Mouse (Mus musculus) liver, embryonic 14.5 days (tissue): ENCODE results near the gene As3mt. TPM values are rescaled to one million over a fixed set of nuclear protein-coding genes. Genes with fewer than 3 reads are reported as not detected.
A peak's percentile ranks its signal among the peaks of the same experiment; 100 is the strongest.

Experiments used
- ATAC-seq: fragments of 200-750 bp; cut with Nextera tagmentation; 2 replicates; pipeline ENCODE4 v1.8.0; 2017; ENCODE audit warnings: moderate number of reproducible peaks, mild to moderate bottlenecking, moderate library complexity; ENCODE audit not compliant: insufficient read depth
- DNase-seq, 3 experiments: peaks; one replicate each; pipeline ENCODE4 v3.0.0-alpha.2; 2012 to 2013; ENCODE audit warnings: low read depth in 3 of 3, low spot score in 3 of 3
- H3K27ac ChIP-seq: fragments of 300-500 bp; sonication (generic); 2 replicates; pipeline ENCODE4 v1.5.1; 2014; ENCODE audit warnings: moderate library complexity, mild to moderate bottlenecking, control low read depth, inconsistent platforms
- H3K27me3 ChIP-seq: fragments of 300-500 bp; sonication (generic); 2 replicates; pipeline ENCODE4 v1.6.1; 2014; ENCODE audit warnings: mild to moderate bottlenecking, low read length, moderate library complexity; ENCODE audit not compliant: control insufficient read depth, insufficient read depth
- H3K36me3 ChIP-seq: fragments of 300-500 bp; sonication (generic); replicated peaks from 2 replicates; pipeline ENCODE4 v1.6.1; 2014; ENCODE audit warnings: low read depth; ENCODE audit not compliant: control insufficient read depth, insufficient read depth
- H3K4me1 ChIP-seq, 2 experiments: fragments of 200-500 bp in 1 of 2; fragments of 300-500 bp in 1 of 2; sonication (generic) in 1 of 2; replicated peaks; 2 replicates each; pipeline ENCODE4 v1.6.1; 2012 to 2014; ENCODE audit warnings: antibody characterized with exemption in 1 of 2, inconsistent platforms in 1 of 2, low read length in 1 of 2; ENCODE audit not compliant: control insufficient read depth in 2 of 2, insufficient read depth in 2 of 2
- H3K4me2 ChIP-seq: fragments of 300-500 bp; sonication (generic); 2 replicates; pipeline ENCODE4 v1.6.1; 2014; ENCODE audit warnings: low read depth, mild to moderate bottlenecking, control low read depth, moderate library complexity
- H3K4me3 ChIP-seq, 2 experiments: fragments of 200-500 bp in 1 of 2; fragments of 300-500 bp in 1 of 2; sonication (generic) in 1 of 2; 2 replicates each; pipeline ENCODE4 v1.5.1; 2012 to 2014; ENCODE audit warnings: low read depth in 2 of 2, low read length in 2 of 2, mild to moderate bottlenecking in 2 of 2, control low read depth in 1 of 2, inconsistent platforms in 1 of 2, moderate library complexity in 1 of 2; ENCODE audit not compliant: insufficient read depth in 1 of 2
- H3K9ac ChIP-seq: fragments of 300-500 bp; sonication (generic); replicated peaks from 2 replicates; pipeline ENCODE4 v1.6.1; 2014; ENCODE audit warnings: mild to moderate bottlenecking, control low read depth, moderate library complexity
- H3K9me3 ChIP-seq: fragments of 300-500 bp; sonication (generic); 2 replicates; pipeline ENCODE4 v1.6.1; 2016; ENCODE audit warnings: low read length, mixed read lengths; ENCODE audit not compliant: control insufficient read depth
- CTCF ChIP-seq: IDR thresholded peaks from 2 replicates; pipeline ENCODE4 v1.5.1; 2016; ENCODE audit warnings: antibody characterized with exemption, low read depth, control low read depth
- EP300 ChIP-seq: IDR thresholded peaks from 2 replicates; pipeline ENCODE4 v1.6.1; 2016; ENCODE audit warnings: antibody characterized with exemption, low read depth
- WGBS: fragments of 180-500 bp; shearing (Covaris S2); extraction: QIAGEN DNeasy Blood & Tissue Kit; methylation state at CpG from one replicate; pipeline ENCODE4 v1.1.7; 2014; ENCODE audit not compliant: insufficient replicate concordance; 5-methylcytosine and 5-hydroxymethylcytosine counted together
- polyA plus RNA-seq, 2 experiments: library from polyadenylated mRNA; depleted of rRNA in 1 of 2; stranded (reverse) in 1 of 2; unstranded in 1 of 2; fragments of >200 nt; fragmentation: Nextera tagmentation in 1 of 2; extraction: Ambion mirVana in 1 of 2; gene quantifications; 2 replicates each; pipeline versions ENCODE4 v1.2.1 to v1.2.3; 2012 to 2014

Gene As3mt
- polyA plus RNA-seq, 2 experiments, result 5.1 to 12.8 TPM

DNA sequence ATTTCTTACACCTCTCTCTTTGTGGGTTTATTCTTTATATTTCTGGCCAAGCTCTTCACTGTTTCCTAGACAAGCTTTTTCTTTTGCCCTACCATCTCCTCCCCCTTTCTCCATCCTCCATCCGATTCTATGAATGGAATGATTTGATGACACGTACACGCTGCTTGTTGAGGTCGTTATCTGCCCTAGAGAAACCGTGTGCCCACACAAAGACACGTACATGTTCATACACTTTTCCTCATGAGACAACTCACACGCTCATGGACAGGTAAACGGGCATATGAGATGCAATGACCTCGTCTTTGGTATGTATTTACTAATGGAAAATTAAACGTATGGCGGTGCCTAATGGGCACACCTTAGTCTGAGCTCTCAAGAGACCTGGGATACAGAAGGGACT is 16.9 kb upstream of the As3mt start:
- peaks cover 5 to 6% of the 10 kb centered on the region in 2 experiments; a peak in 2 of 4 replicates for H3K4me1 ChIP-seq
- H3K27ac ChIP-seq, result no peak overlapping the region
- no peak for TF ChIP-seq EP300
- TF ChIP-seq CTCF, result no peak
- peak overlapping the region; percentile 89 to 95 for H3K4me3 ChIP-seq
- peak overlapping the region; percentile 69 for H3K4me2 ChIP-seq
- H3K36me3 ChIP-seq, result no peaks in the 10 kb centered on the region
- peak overlapping the region; percentile 79 for H3K9ac ChIP-seq
- WGBS, result 65% methylated on average over 11 of the region's 11 CpGs
- no peaks in the 10 kb centered on the region for H3K27me3 ChIP-seq
- ATAC-seq, result no peak
- H3K9me3 ChIP-seq, result no peaks in the 10 kb centered on the region
- DNase-seq, result no peak

DNA sequence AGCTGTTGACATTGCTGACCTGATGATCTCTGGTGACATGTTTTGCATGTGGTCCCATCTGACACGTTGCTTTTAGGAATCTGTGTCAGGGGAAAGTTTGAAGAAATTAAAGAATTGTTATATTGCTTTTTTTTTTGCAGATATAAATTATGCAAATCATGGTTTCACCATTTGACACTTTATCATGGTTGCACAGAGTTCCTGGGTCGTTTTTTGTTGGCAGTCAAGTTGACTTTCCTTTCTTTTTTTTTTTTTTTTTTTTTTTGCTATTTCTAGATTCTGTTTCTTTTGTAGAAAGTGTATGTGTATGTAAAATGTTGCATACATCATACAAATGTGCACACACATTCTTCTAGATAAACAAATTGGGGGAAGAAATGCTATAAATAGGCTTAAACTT is 16.2 kb upstream of the As3mt start:
- Histone ChIP-seq H3K27ac (no peak overlapping the region), H3K4me3 (no peak overlapping the region), H3K36me3 (no peaks in the 10 kb centered on the region), H3K4me2 (no peak overlapping the region), H3K9ac (no peak overlapping the region), H3K27me3 (no peaks in the 10 kb centered on the region), H3K4me1 (peaks cover 5 to 6% of the 10 kb centered on the region in 2 experiments; a peak in 2 of 4 replicates), H3K9me3 (no peaks in the 10 kb centered on the region)
- no peak for ATAC-seq
- TF ChIP-seq EP300 (no peak), CTCF (no peak)
- DNase-seq, result no peak
- WGBS, result 41% methylated on average over 2 of the region's 2 CpGs

DNA sequence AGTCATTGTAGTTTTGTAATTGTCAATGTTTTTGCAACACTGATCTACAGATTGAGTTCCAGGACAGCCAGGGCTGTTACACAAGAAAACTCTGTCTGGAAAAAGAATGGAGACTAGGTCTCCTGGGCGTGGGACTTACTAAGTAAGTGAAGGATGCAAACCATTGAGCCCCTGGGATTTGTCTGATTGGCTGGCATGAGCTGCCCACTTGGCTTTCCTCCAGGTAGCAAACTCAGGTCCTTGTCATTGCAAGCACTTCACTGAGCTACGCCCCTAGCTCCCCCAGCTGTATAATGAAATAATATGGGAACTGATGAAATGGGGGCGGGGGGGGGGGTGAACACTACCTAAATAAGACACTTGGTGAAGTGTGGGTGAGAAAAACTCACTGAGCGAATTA is 14.1 kb upstream of the As3mt start:
- no peaks in the 10 kb centered on the region for H3K36me3 ChIP-seq
- H3K9ac ChIP-seq, result no peak overlapping the region
- H3K27ac ChIP-seq, result no peak overlapping the region
- H3K4me2 ChIP-seq, result no peak overlapping the region
- no peak for ATAC-seq
- H3K4me1 ChIP-seq, result peaks cover 5 to 6% of the 10 kb centered on the region in 2 experiments; a peak in 2 of 4 replicates
- H3K9me3 ChIP-seq, result no peaks in the 10 kb centered on the region
- WGBS, result 71% methylated on average over 4 of the region's 4 CpGs
- H3K4me3 ChIP-seq, result no peak overlapping the region
- DNase-seq, result no peak
- no peaks in the 10 kb centered on the region for H3K27me3 ChIP-seq
- no peak for TF ChIP-seq CTCF
- TF ChIP-seq EP300, result no peak

DNA sequence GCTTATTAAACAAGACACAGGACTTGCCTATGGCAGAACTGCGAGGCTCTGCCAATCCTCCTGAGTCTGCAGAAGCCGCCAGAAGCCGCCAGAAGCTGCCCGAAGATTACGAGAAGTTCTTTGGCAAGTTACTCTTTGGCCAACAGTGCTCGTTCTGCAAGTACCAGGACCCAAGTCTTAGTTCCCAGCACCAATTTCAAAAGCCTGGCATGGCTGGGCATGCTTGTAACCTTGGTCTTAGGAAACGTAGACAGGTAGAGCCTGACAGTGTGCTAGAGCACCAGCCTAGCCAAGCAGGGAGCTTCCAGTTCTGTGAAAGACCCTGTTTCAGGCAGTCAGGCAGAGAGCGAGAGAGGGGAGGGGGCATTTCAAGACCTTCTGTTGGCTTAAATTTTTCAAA is 10.8 kb upstream of the As3mt start:
- DNase-seq (no peak), ATAC-seq (no peak)
- H3K9ac ChIP-seq, result no peak overlapping the region
- no peaks in the 10 kb centered on the region for H3K27me3 ChIP-seq
- H3K4me1 ChIP-seq, result no peaks in the 10 kb centered on the region
- no peak overlapping the region for H3K4me2 ChIP-seq
- no peaks in the 10 kb centered on the region for H3K9me3 ChIP-seq
- TF ChIP-seq EP300 (no peak), CTCF (no peak)
- H3K36me3 ChIP-seq, result no peaks in the 10 kb centered on the region
- H3K27ac ChIP-seq, result no peak overlapping the region
- H3K4me3 ChIP-seq, result no peak overlapping the region
- 79% methylated on average over 8 of the region's 8 CpGs for WGBS

DNA sequence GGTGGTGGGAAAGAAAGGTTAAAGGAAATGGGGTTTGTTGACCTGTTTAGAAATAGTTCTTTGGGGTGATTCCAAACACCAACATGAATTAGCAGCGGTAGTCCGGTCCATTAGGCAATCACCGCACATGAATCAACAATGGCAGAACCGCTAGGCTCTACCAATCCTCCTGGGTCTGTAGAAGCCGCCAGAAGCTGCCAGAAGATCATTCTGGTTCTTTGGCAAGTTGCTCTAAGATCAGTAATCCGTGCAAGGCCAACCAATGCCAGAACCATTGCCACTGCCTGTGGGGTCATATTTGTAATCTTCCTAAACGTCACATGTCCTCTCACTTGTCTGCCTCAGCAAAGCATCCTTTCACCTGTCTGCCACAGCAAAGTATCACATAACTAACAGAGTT is 10.3 kb upstream of the As3mt start:
- WGBS, result 80% methylated on average over 7 of the region's 7 CpGs
- Histone ChIP-seq H3K4me2 (no peak overlapping the region), H3K4me3 (no peak overlapping the region), H3K4me1 (no peaks in the 10 kb centered on the region), H3K27me3 (no peaks in the 10 kb centered on the region), H3K27ac (no peak overlapping the region), H3K36me3 (no peaks in the 10 kb centered on the region), H3K9me3 (no peaks in the 10 kb centered on the region), H3K9ac (no peak overlapping the region)
- ATAC-seq, result no peak
- TF ChIP-seq CTCF (no peak), EP300 (no peak)
- DNase-seq, result no peak
